ENCODE assay signal across 15 mouse cellular contexts in the genomic region with DNA sequence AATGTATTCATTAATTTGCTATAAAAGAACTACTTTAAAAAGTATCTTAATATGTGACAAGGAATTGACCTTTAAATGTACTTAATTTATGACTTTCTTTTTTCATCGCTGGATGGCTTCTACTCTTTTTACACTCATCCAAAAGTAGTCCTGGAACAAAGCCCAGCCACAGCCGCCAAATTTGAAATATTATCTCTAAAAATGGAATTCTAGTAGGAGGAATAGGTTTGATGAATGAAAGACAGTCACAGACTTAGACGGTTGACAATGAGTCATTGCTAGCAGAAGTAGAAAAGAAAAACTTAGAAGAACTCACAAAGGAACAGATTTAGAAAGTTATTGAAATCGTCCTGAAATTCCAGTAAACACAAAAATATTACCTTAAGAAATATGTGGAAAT.
A peak's percentile ranks its signal among the peaks of the same experiment; 100 is the strongest.
DNase-seq lines count a peak whose midpoint lies in the region; ATAC-seq lines count a peak whose summit lies in the region.
"Had no signal": no experiment of that assay in that cellular context is flagged by ENCODE, and none has a peak within 500 bp of the region (broad histone marks: within the 10 kb centered on the region; RNA-seq: fewer than 3 reads in every experiment).

No protein-coding gene starts in this region.

- no peak overlapping the region for H3K4me3 ChIP-seq in midbrain, embryonic 15.5 days
- H3K4me3 ChIP-seq: erythroblast, embryonic 14.5 days; kidney, embryonic 15.5 days; lung, embryonic 15.5 days; midbrain, embryonic 10.5 days had no signal

- WGBS in midbrain, embryonic 15.5 days = 85% methylated on average over 4 of the region's 4 CpGs

- H3K4me2 ChIP-seq in midbrain, embryonic 15.5 days = no peak overlapping the region
- H3K4me2 ChIP-seq: heart, embryonic 11.5 days; hindbrain, embryonic 14.5 days; kidney, embryonic 15.5 days; lung, embryonic 15.5 days had no signal

- no peak for ATAC-seq in midbrain, embryonic 15.5 days (replicated peaks)

- H3K4me1 ChIP-seq in midbrain, embryonic 15.5 days = no peaks in the 10 kb centered on the region
- H3K4me1 ChIP-seq: kidney, embryonic 15.5 days; lung, embryonic 15.5 days; midbrain, embryonic 10.5 days had no signal

- no peak overlapping the region for H3K27ac ChIP-seq in midbrain, embryonic 15.5 days
- H3K27ac ChIP-seq: hindbrain, embryonic 14.5 days; kidney, embryonic 15.5 days; lung, embryonic 15.5 days; midbrain, embryonic 10.5 days had no signal

- no peaks in the 10 kb centered on the region for H3K27me3 ChIP-seq in midbrain, embryonic 15.5 days (replicated peaks)
- H3K27me3 ChIP-seq: kidney, embryonic 15.5 days; lung, embryonic 15.5 days had no signal

- no peaks in the 10 kb centered on the region for H3K9me3 ChIP-seq in midbrain, embryonic 15.5 days
- H3K9me3 ChIP-seq: kidney, embryonic 15.5 days; lung, embryonic 15.5 days; midbrain, embryonic 10.5 days had no signal

- peak; percentile 7 for DNase-seq in 416B (ENCODE audit: low read depth)
- DNase-seq in adrenal gland, adult (ENCODE audit: inconsistent age in 2 of 2, low spot score in 1 of 2) = peak; percentile 45 to 89
- peak; percentile 20 to 53 for DNase-seq in frontal cortex, postnatal 14 days (ENCODE audit: low spot score in 2 of 2)
- peak; percentile 24 to 40 for DNase-seq in left cerebral cortex, adult 8-10 months (ENCODE audit: low spot score in 2 of 2)
- no peak for DNase-seq in urinary bladder, postnatal 10 days (ENCODE audit: low spot score)
- DNase-seq in cerebellum, adult 9-11 months = no peak
- no peak for DNase-seq in testis, postnatal 14 days (ENCODE audit: low spot score)
- DNase-seq: gastrocnemius, postnatal 10 days had no signal

- H3K36me3 ChIP-seq in midbrain, embryonic 15.5 days (replicated peaks) = no peaks in the 10 kb centered on the region
- H3K36me3 ChIP-seq: kidney, embryonic 15.5 days; lung, embryonic 15.5 days; midbrain, embryonic 10.5 days had no signal

- H3K9ac ChIP-seq in midbrain, embryonic 15.5 days = no peak overlapping the region
- H3K9ac ChIP-seq: hindbrain, embryonic 14.5 days; kidney, embryonic 15.5 days; lung, embryonic 15.5 days had no signal

Comparison
In these comparisons a context has a peak if more than half of its experiments do, and no peak if none do; other contexts are left out.
1. DNase-seq: peak in 416B (single experiment), adrenal gland, adult (2 of 2), frontal cortex, postnatal 14 days (2 of 2) and left cerebral cortex, adult 8-10 months (2 of 2); none in urinary bladder, postnatal 10 days (single experiment), cerebellum, adult 9-11 months (single experiment) and testis, postnatal 14 days (single experiment).